Mouse (Mus musculus): ENCODE measurements around the gene Treml4.
"Not testable (repeated sequence)": the region's sequence is repeated elsewhere in the genome, so short reads cannot be mapped to it uniquely, and the experiment has no call there.

Gene Treml4

GRCm38 (mm10) chr17:48274885-48275284, 10.8 kb downstream of the Treml4 start:
- DNase-seq (ENCODE audit: low read depth), result peak; percentile 85

DNA sequence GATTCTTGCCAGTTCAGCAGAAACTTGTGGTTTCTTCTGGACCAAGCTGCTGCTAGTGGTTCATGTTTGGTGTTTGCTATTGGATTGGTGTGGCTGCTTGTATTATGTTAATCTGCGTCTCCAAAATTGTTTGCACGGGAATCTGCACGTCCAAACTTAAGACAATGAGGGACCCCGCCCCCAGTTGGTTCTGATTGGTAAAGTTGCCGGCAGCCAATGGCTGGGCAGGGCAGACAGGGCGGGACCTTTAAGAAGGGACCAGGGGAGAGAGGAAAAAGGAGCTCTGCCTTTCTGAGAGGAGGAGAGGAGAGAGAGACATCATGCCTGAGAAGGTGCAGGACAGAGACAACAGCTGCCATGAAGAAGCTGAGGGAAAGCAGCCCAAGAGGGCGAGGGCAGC, 11.6 kb downstream of the Treml4 start:
- DNase-seq (ENCODE audit: low read depth), result no peak

GRCm38 (mm10) chr17:48278381-48278780, 14.3 kb downstream of the Treml4 start:
- no peak for DNase-seq (ENCODE audit: low read depth)

- no peak for DNase-seq (ENCODE audit: low read depth)
Measured at GRCm38 (mm10) chr17:48279002-48279401, 14.9 kb downstream of the Treml4 start.

- no peak for DNase-seq (ENCODE audit: low read depth)
Measured at GRCm38 (mm10) chr17:48280943-48281738, 17.0 kb downstream of the Treml4 start.

GRCm38 (mm10) chr17:48281739-48282085, 17.6 kb downstream of the Treml4 start:
- DNase-seq (ENCODE audit: low read depth), result no peak

- DNase-seq (ENCODE audit: low read depth), result peak; percentile 19
Measured at GRCm38 (mm10) chr17:48286765-48287164, 22.7 kb downstream of the Treml4 start.

GRCm38 (mm10) chr17:48287276-48287675, 23.2 kb downstream of the Treml4 start:
- peak; percentile 58 for DNase-seq (ENCODE audit: low read depth)

- DNase-seq (ENCODE audit: low read depth), result peak; percentile 38
Measured at GRCm38 (mm10) chr17:48293500-48294194, 29.6 kb downstream of the Treml4 start.

DNA sequence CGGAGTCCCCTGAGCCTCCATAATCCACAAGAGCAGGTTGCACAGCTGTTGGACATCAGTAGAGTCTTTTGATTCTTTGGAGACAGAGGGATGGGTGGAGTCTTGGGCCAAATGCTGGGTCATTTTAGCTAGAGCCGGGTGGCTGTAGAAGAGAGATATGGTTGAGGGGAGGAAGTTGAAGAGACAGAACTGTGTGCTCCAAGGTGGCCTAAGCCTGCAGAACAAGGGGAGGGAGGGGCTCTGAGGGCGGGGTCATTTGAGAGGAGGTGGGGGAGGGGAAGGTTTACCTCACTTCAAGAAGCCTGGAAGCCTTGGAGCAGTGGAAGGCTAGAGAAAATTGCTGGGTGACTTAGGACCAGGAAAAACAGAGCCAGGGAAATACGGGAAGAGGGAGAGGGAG, 35.1 kb downstream of the Treml4 start, which contains the start of gene Treml2:
Treml2 (plus strand) TSS at position 296 of the 400 bp plus-strand sequence.
- peak; percentile 40 for DNase-seq (ENCODE audit: low read depth)

DNA sequence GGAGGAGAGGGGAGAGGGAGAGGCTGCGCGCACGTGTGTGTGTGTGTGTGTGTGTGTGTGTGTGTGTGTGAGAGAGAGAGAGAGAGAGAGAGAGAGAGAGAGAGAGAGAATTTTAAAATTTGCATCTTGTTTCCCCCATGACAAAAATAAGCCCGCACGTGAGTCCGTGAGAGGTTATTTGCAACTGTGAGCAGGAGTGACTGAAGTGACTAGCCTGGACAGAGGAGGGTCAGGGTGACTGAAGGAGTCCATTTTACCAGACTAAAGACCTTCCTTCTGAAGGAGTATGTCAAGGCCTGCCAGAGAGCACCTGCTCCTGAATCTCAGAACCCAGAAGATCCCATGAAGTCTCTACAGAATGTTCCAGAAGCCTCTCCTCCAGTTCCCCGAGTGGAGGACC, 35.7 kb downstream of the Treml4 start:
- no peak for DNase-seq (ENCODE audit: low read depth)

DNA sequence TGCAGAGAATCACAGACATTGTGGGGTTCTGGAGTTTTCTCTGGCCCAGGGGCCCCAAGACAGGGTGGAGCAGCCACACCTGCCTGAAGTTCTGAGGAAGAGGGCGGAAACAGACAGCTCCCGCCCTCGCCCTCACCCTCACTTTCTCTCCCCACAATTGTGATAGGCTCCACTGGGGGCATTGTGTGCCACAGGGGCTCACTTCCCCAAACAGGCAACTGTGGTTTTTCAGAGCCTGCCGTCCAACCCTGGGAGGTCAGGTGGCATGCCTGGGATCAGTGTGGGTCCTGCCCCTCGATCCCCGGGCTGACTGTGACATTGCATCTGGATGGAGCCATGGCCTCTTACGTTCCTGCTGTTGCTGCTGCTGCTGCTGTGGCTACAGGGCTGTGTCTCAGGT, 36.1 kb downstream of the Treml4 start:
- DNase-seq (ENCODE audit: low read depth), result peak; percentile 63

DNA sequence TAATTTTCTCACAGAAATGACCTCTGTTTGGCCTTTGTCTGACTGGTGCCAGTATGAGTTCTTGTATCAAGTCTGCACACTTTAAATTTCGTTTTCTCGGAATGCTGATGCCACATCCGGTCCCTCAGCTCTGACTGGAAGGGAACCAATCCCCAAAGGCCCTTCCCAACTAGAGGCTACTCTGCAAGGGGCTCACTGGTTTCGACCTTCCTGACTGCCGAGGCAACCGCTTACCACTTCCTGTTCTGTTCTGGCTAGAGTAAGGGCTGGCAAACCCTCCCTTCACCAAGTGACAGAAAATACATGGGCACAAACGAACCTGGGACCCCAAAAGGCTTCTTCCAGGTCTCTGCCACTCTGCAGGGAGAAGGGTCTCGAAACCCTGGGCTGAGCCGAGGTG, 36.8 kb downstream of the Treml4 start:
- DNase-seq (ENCODE audit: low read depth), result peak; percentile 67

- DNase-seq (ENCODE audit: low read depth), result peak; percentile 25
Measured at GRCm38 (mm10) chr17:48301792-48302191, 37.7 kb downstream of the Treml4 start.

DNA sequence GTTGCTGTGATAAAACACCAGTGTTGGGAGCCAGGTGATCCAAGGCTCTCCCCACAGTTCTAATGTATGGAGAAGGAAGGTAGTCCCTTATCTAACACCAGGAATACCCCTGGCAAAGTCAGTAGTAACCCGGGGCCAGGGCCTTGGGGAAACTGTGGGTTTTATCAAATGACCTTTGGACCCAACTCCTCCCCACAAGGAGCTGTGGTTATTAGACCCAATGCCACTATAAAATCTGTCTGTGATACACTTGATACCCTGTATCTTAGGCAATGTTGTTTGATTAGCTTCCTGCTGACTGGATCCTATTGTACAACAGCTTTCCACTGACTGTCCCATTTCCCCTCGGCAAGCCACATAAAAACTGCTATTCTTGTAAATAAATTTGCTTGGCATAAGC, 48.0 kb downstream of the Treml4 start:
- no peak for DNase-seq (ENCODE audit: low read depth)

DNA sequence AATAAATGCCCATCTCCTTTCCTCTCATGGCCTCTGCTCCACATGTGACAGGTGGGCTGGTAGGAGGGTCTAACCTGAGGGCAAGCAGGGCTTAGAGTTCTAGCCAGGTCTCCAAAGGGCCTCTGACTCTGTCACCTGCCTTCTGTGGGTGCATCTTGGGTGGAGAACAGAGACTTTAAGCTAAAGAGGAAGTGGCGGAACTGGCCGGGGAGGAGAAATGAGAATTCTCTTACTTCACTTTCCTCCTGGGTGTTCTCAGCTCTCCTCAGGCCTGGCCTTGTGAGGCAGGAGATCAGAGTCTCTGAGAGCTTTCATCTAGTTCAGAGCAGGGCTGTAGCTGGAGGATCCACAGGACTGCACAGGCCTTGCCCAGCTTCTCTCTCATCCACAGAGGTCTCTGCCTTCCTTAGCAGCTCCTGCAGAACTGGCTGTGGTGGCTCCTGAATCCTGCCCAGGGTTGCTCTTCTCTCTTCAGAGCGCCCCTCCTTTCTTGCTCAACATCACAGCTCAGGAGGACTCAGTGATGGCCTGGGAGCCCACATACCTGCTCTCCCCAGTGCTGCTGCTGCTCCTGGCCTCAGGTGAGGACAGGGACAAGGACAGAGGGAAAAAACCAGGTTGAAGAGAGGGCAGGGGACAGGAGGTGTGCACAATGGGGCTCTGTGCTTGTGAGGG, 51.9 kb downstream of the Treml4 start, which contains the start of gene B430306N03Rik:
B430306N03Rik (plus strand) TSS at position 237 of the 675 bp plus-strand sequence.
- not testable (repeated sequence) for DNase-seq (ENCODE audit: low read depth)

- no peak for DNase-seq (ENCODE audit: low read depth)
Measured at GRCm38 (mm10) chr17:48318686-48319085, 54.6 kb downstream of the Treml4 start.

DNA sequence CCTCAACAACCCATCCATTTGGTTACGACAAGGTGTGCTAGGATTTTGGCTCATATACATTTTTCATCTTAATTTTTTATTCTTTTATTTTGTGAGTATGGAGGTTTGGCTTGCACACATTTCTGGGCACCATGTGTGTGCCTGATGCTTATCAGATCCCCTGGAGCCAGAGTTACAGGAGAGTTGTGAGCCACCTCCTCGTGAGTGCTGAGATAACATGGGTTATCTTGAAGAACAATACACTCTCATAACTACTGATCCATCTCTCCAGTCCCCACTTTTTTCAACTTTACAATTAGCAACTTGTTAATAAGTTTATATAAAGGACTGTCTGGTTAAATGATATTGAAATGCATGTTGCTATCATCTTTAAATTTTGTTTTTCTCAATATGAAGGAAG, 57.2 kb downstream of the Treml4 start:
- no peak for DNase-seq (ENCODE audit: low read depth)

DNA sequence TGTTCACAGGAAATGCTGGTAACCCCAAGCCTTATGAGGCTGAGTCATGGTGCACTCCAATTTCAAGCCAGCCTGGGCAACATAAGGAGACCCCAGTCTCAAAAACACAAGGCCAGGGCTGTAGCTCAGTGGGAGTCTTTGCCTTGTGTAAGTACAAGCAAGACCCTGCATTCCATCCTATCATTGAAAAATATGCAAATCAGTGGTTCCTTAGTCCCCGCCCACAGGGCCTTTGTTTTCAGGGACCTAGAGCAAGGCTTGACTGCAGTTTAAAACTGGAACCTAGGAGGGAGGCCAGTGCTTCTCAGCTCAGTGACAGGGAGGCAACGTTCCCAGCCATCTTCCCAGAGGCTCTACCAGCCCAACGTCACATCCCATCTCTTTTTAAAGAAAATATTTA, 59.1 kb downstream of the Treml4 start:
- no peak for DNase-seq (ENCODE audit: low read depth)

DNA sequence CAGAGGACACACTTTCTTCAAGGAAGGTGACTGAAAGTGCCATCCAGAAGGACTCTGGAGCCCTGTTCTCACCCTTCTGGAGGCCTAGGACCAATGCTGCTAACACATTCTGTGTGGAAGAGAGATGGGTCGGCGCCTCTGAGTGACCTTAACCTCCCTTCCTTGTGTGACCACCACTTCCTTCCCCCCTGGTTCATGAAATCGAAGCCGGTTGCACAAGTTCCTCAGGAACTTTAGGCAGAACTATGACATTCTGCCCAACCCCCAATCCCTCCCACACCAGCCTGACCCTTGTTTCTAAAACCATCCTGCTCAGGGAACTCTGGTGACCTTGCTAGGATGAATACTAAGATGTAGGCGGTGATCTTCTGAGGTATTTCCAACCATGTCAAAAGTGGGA, 60.2 kb downstream of the Treml4 start:
- DNase-seq (ENCODE audit: low read depth), result no peak

Measured in induced T-regulatory cell, adult 2 months (primary cell).